Mouse (Mus musculus): ENCODE data around the gene Aire.

Aire gene

GRCm38 (mm10) chr10:78008169-78008568 is 35.2 kb downstream of the Aire start:
- DNase-seq (ENCODE audit: low spot score in 2 of 2): no peak

- no peak for DNase-seq (ENCODE audit: low spot score in 2 of 2)
Observed at GRCm38 (mm10) chr10:78007203-78007602, 36.2 kb downstream of the Aire start.

- DNase-seq (ENCODE audit: low spot score in 2 of 2): no peak
Observed at GRCm38 (mm10) chr10:78005791-78006438, 37.5 kb downstream of the Aire start.

DNA sequence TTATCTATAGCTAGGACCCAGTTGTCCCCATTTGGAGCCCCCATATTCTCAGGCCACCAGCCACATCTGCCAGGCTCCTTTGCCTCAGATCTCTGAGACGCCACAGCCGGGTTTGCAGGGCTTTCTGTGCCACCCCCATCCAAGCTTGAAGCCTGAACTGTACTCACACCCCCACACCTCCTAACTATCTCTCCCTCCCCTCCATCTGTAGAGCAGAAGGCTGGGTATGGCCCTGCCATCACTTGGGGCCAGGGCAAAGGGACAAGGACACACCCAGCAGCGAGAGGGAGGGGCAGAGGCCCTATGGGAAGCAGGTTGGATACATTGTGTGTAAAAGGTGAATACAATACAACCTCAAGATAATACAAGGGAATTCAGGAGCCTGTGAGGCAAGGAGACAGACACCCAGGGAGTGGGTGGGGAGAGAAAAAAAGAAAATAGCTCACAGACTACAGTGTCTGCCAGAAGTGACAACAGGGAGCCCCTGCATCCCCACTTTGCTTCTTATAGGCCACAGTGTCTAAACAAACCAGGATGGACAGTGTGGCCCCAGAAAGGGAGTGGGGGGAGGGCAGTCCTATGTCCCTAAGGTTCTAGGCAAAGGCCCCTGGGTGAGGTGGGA is 38.8 kb downstream of the Aire start:
- no peak for DNase-seq (ENCODE audit: low spot score in 2 of 2)

- DNase-seq (ENCODE audit: low spot score in 2 of 2): no peak
Observed at GRCm38 (mm10) chr10:78002316-78002715, 41.1 kb downstream of the Aire start.

DNA sequence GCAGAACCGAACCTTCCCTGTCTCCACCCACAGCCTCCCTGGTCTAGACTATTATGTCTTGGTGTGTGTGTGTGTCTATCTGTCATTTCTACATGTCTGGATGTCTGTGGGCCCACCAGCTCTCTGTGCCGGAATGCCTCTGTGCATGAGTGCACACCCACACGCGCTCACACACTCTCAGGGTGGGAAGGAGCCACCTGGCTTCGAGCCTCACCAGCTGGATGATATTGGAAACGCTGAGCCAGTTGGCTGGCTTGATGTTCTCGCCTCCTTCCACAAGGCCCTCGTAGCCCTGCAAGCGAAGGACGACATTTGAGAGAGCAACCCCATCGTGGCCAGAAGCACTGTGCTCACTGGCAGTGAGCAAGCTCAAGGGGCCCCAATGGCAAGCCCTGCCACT is 41.6 kb downstream of the Aire start:
- DNase-seq (ENCODE audit: low spot score in 2 of 2): no peak

GRCm38 (mm10) chr10:78000200-78000599 is 43.2 kb downstream of the Aire start:
- DNase-seq (ENCODE audit: low spot score in 2 of 2): no peak

- DNase-seq (ENCODE audit: low spot score in 2 of 2): no peak
Observed at GRCm38 (mm10) chr10:77995639-77996038, 47.8 kb downstream of the Aire start.

DNA sequence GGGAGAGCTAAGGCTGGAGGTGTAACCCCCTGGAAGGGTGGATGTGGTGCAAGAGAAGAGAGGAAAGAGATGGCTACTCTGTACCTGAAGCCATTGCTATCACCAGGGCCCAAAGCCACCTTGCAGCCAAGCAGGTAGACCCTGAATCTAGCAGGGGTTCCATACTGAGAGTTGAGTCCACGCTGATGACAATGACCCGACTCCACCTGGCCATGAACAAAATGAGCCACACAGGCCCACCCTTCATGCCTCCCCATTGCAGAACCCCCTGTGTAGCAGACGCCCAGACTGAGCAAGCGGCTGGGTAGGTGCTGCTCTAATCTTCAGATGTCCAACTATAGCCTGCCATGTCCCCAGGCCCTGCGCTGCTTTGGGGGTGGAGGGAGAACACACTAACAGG is 57.6 kb downstream of the Aire start:
- no peak for DNase-seq (ENCODE audit: low spot score in 2 of 2)

- DNase-seq (ENCODE audit: low spot score in 2 of 2): peak; percentile 60 to 63
Observed at GRCm38 (mm10) chr10:77984660-77985059, 58.8 kb downstream of the Aire start.
